In genomic region chr5:113554095-113554494, GRCm38 (mm10) we compare ENCODE assay signal across 20 mouse cellular contexts.
DNase-seq lines count a peak whose midpoint lies in the region; ATAC-seq and TF ChIP-seq lines count a peak whose summit lies in the region.
"Had no signal": no experiment of that assay in that cellular context is flagged by ENCODE, and none has a peak within 500 bp of the region (broad histone marks: within the 10 kb centered on the region; RNA-seq: fewer than 3 reads in every experiment).

No protein-coding gene starts in this region.

- peak; percentile 59; the same call in 1 of the 2 replicates for ATAC-seq in lung, embryonic 16.5 days (ENCODE audit: low read depth)
- no peak for ATAC-seq in embryonic facial prominence, embryonic 14.5 days (ENCODE audit: low read depth)
- ATAC-seq in limb, embryonic 14.5 days (ENCODE audit: low FRiP score, low read depth): no peak
- ATAC-seq in liver, embryonic 12.5 days: no peak
- ATAC-seq: CD4-positive, CD25-positive, alpha-beta regulatory T cell, adult 4 months had no signal

- H3K4me3 ChIP-seq in lung, embryonic 16.5 days (ENCODE audit: low read length): no peak overlapping the region
- H3K4me3 ChIP-seq in embryonic facial prominence, embryonic 14.5 days (ENCODE audit: low read depth, low read length): no peak overlapping the region
- no peak overlapping the region for H3K4me3 ChIP-seq in limb, embryonic 14.5 days (replicated peaks; ENCODE audit: low read length)
- H3K4me3 ChIP-seq in liver, embryonic 12.5 days: no peak overlapping the region
- H3K4me3 ChIP-seq: kidney, embryonic 15.5 days; stomach, embryonic 15.5 days had no signal

- WGBS in lung, embryonic 16.5 days: 58% methylated on average over 15 of the region's 15 CpGs
- WGBS in embryonic facial prominence, embryonic 14.5 days: 43% methylated on average over 15 of the region's 15 CpGs
- whole genome bisulfite sequencing in limb, embryonic 14.5 days: 25% methylated on average over 15 of the region's 15 CpGs
- 53% methylated on average over 15 of the region's 15 CpGs for WGBS in liver, embryonic 12.5 days (ENCODE audit: insufficient replicate concordance)

- no peak overlapping the region for H3K9ac ChIP-seq in lung, embryonic 16.5 days (ENCODE audit: low read length)
- H3K9ac ChIP-seq in embryonic facial prominence, embryonic 14.5 days (ENCODE audit: low read depth, low read length): no peak overlapping the region
- no peak overlapping the region for H3K9ac ChIP-seq in limb, embryonic 14.5 days (ENCODE audit: low read depth, low read length, severe bottlenecking)
- no peak overlapping the region for H3K9ac ChIP-seq in liver, embryonic 12.5 days
- H3K9ac ChIP-seq: kidney, embryonic 15.5 days; stomach, embryonic 15.5 days had no signal

- no peak overlapping the region for H3K4me2 ChIP-seq in lung, embryonic 16.5 days (ENCODE audit: low read depth, low read length)
- no peak overlapping the region for H3K4me2 ChIP-seq in embryonic facial prominence, embryonic 14.5 days (ENCODE audit: low read depth, low read length)
- H3K4me2 ChIP-seq in limb, embryonic 14.5 days (replicated peaks; ENCODE audit: low read depth, low read length, severe bottlenecking): no peak overlapping the region
- H3K4me2 ChIP-seq in liver, embryonic 12.5 days: no peak overlapping the region
- H3K4me2 ChIP-seq: heart, embryonic 11.5 days; kidney, embryonic 15.5 days; liver, embryonic 11.5 days; stomach, embryonic 15.5 days had no signal

- no peak for TF ChIP-seq POLR2A in limb, embryonic 14.5 days (IDR thresholded peaks at IDR 0.05; ENCODE audit: borderline replicate concordance, extremely low read depth, insufficient read depth, insufficient read length)

- H3K27ac ChIP-seq in lung, embryonic 16.5 days (ENCODE audit: low read length): peak overlapping the region; percentile 17; the same call in 1 of the 2 replicates
- H3K27ac ChIP-seq in embryonic facial prominence, embryonic 14.5 days (replicated peaks; ENCODE audit: low read depth, low read length): no peak overlapping the region
- no peak overlapping the region for H3K27ac ChIP-seq in limb, embryonic 14.5 days (replicated peaks; ENCODE audit: low read depth, low read length)
- H3K27ac ChIP-seq in liver, embryonic 12.5 days: no peak overlapping the region
- H3K27ac ChIP-seq: kidney, embryonic 15.5 days; macrophage; stomach, embryonic 15.5 days had no signal

- peaks cover 5% of the 10 kb centered on the region; the same call in 1 of the 2 replicates for H3K27me3 ChIP-seq in lung, embryonic 16.5 days (ENCODE audit: control insufficient read depth, insufficient read depth, low read depth, low read length)
- H3K27me3 ChIP-seq in embryonic facial prominence, embryonic 14.5 days (replicated peaks; ENCODE audit: control insufficient read depth, insufficient read depth, low read length): peaks cover 4% of the 10 kb centered on the region; the same call in 1 of the 2 replicates
- H3K27me3 ChIP-seq in limb, embryonic 14.5 days (ENCODE audit: control insufficient read depth, insufficient read depth, low read length): peaks cover 17% of the 10 kb centered on the region; the same call in 1 of the 2 replicates
- peaks cover 45% of the 10 kb centered on the region for H3K27me3 ChIP-seq in liver, embryonic 12.5 days (replicated peaks)

- no peaks in the 10 kb centered on the region for H3K9me3 ChIP-seq in lung, embryonic 16.5 days (ENCODE audit: control insufficient read depth, low read length)
- H3K9me3 ChIP-seq in embryonic facial prominence, embryonic 14.5 days (ENCODE audit: control insufficient read depth, low read length): no peaks in the 10 kb centered on the region
- no peaks in the 10 kb centered on the region for H3K9me3 ChIP-seq in limb, embryonic 14.5 days (ENCODE audit: control insufficient read depth, low read length)
- no peaks in the 10 kb centered on the region for H3K9me3 ChIP-seq in liver, embryonic 12.5 days (replicated peaks)
- H3K9me3 ChIP-seq: kidney, embryonic 15.5 days; stomach, embryonic 15.5 days had no signal

- 0 out of 2 replicates have a peak, but pooled peaks cover 3% of the 10 kb centered on the region for H3K4me1 ChIP-seq in lung, embryonic 16.5 days (replicated peaks; ENCODE audit: control insufficient read depth, insufficient read depth, low read length)
- peaks cover 9% of the 10 kb centered on the region; the same call in 1 of the 2 replicates for H3K4me1 ChIP-seq in embryonic facial prominence, embryonic 14.5 days (ENCODE audit: control insufficient read depth, insufficient read depth, low read length)
- H3K4me1 ChIP-seq in limb, embryonic 14.5 days (ENCODE audit: control insufficient read depth, insufficient read depth, low read length): peaks cover 7% of the 10 kb centered on the region
- no peaks in the 10 kb centered on the region for H3K4me1 ChIP-seq in liver, embryonic 12.5 days
- H3K4me1 ChIP-seq: stomach, embryonic 15.5 days had no signal

- peak; percentile 48 for DNase-seq in embryo, embryonic 11 days
- DNase-seq in embryo, embryonic 10 days (ENCODE audit: low spot score): no peak
- no peak for DNase-seq in lung, postnatal 4 days
- DNase-seq in embryonic facial prominence, embryonic 14.5 days (ENCODE audit: low spot score): peak; percentile 14
- DNase-seq in limb, embryonic 14.5 days (ENCODE audit: low spot score): peak; percentile 38
- DNase-seq in testis, postnatal 10 days (ENCODE audit: low spot score): no peak
- DNase-seq: kidney, adult 11 months; layer of hippocampus, adult 9-11 months; lung, adult 2 months; right cerebral cortex, postnatal 4 days; thymus, adult 18-20 months; thymus, postnatal 36 days had no signal

- no peaks in the 10 kb centered on the region for H3K36me3 ChIP-seq in lung, embryonic 16.5 days (ENCODE audit: control insufficient read depth, insufficient read depth, low read length)
- no peaks in the 10 kb centered on the region for H3K36me3 ChIP-seq in embryonic facial prominence, embryonic 14.5 days (ENCODE audit: control insufficient read depth, insufficient read depth, low read length)
- no peaks in the 10 kb centered on the region for H3K36me3 ChIP-seq in limb, embryonic 14.5 days (ENCODE audit: control insufficient read depth, insufficient read depth, low read length)
- H3K36me3 ChIP-seq in liver, embryonic 12.5 days: no peaks in the 10 kb centered on the region
- H3K36me3 ChIP-seq: kidney, embryonic 15.5 days; stomach, embryonic 15.5 days had no signal

Comparison
In these comparisons a context has a peak if more than half of its experiments do, and no peak if none do; other contexts are left out.
1. DNase-seq: peak in embryo, embryonic 11 days (single experiment), embryonic facial prominence, embryonic 14.5 days (single experiment) and limb, embryonic 14.5 days (single experiment); none in embryo, embryonic 10 days (single experiment), lung, postnatal 4 days (0 of 2) and testis, postnatal 10 days (single experiment).